Mouse (Mus musculus): ENCODE data around the gene Skap1.

GRCm38 (mm10) chr11:96602806-96603205, 138.4 kb downstream of the Skap1 start:
- TF ChIP-seq CTCF (conservative IDR thresholded peaks at IDR 0.05; ENCODE audit: low read length) (no peak), POU5F1 (IDR thresholded peaks at IDR 0.05; ENCODE audit: borderline replicate concordance, low read length) (no peak)

Measured in E14TG2a.4 (cell line).